Mouse (Mus musculus) heart, adult 2 months (tissue): ENCODE measurements at regions not wholly inside any gene's neighbourhood (a gene's known extent, or its start where the extent isn't known, plus 50 kb on each side); places are given as distances from the start of the nearest gene placed in this dataset.

ENCODE experiments used
- CTCF ChIP-seq: fragments of 200-600 bp; IDR thresholded peaks from 2 replicates; pipeline ENCODE4 v1.8.1; 2022; ENCODE audit warnings: antibody characterized with exemption, mild to moderate bottlenecking, moderate library complexity
- POLR2A ChIP-seq: fragments of 200-500 bp; IDR thresholded peaks from 2 replicates; pipeline ENCODE4 v1.6.1; 2011; ENCODE audit warnings: mild to moderate bottlenecking, low read depth, low read length, control low read depth; ENCODE audit not compliant: insufficient read depth

DNA sequence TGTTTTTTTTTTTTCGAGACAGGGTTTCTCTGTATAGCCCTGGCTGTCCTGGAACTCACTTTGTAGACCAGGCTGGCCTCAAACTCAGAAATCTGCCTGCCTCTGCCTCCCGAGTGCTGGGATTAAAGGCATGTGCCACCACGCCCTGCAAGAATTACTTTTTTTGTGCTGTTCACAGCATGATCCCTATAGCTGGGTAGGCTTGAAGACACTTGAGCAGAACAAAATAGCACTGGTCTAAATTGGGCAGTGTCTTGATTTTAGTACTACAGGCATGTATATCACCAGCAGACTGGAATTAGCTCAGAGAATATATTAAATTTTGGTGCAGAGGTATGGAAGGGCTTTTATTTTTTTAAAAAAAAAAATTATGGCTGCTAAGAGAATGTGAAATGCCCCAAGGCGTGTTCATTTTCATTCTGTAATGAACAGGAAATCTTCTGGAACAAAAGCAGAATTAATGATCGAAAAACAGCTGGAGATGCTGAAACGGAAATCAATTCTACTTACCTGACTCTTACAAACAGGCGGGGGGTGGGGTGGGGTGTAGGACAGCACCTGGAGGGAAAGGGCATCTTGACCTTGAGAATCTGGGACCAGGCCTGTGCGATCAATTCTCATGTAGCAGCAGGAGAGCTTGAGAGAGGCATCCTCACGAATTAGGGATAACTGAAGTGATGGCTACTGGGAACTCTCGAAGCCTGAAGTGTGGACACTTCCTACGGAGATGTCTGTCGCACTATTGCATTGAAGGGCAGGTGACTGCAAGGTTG is 410.2 kb upstream of the Adamts9 start:
- no peak for TF ChIP-seq CTCF
- TF ChIP-seq POLR2A = no peak
